Mouse (Mus musculus): Measurements from ENCODE around the gene Sept12. TPM values are rescaled to one million over a fixed set of nuclear protein-coding genes. Genes with fewer than 3 reads are reported as not detected.
A peak's percentile ranks its signal among the peaks of the same experiment; 100 is the strongest.

The Sept12 gene
- polyA plus RNA-seq, 1 experiment from 2014 or later, result not detected

- H3K4me3 ChIP-seq (ENCODE audit: low read depth, low read length), result no peak overlapping the region
- H3K9ac ChIP-seq (ENCODE audit: low read length), result no peak overlapping the region
- no peak overlapping the region for H3K4me2 ChIP-seq (ENCODE audit: low read length)
- ATAC-seq (replicated peaks; ENCODE audit: low FRiP score, low TSS enrichment, low read depth), result no peak
- no peaks in the 10 kb centered on the region for H3K9me3 ChIP-seq (ENCODE audit: control insufficient read depth, low read length)
- 89% methylated on average over 3 of the region's 3 CpGs for WGBS
- H3K27ac ChIP-seq (ENCODE audit: low read depth), result no peak overlapping the region
- H3K27me3 ChIP-seq (replicated peaks; ENCODE audit: control insufficient read depth, insufficient read depth, low read length), result no peaks in the 10 kb centered on the region
- DNase-seq (ENCODE audit: low spot score), result no peak
- no peaks in the 10 kb centered on the region for H3K36me3 ChIP-seq (ENCODE audit: control insufficient read depth, insufficient read depth, low read length)
- H3K4me1 ChIP-seq (replicated peaks; ENCODE audit: control insufficient read depth, insufficient read depth, low read length), result 0 out of 2 replicates have a peak, but pooled peaks cover 7% of the 10 kb centered on the region
Measured at GRCm38 (mm10) chr16:4968426-4968825, 29.2 kb downstream of the Sept12 start.

- Histone ChIP-seq H3K4me2 (ENCODE audit: low read length) (no peak overlapping the region), H3K27ac (ENCODE audit: low read depth) (no peak overlapping the region), H3K4me1 (replicated peaks; ENCODE audit: control insufficient read depth, insufficient read depth, low read length) (0 out of 2 replicates have a peak, but pooled peaks cover 17% of the 10 kb centered on the region), H3K27me3 (replicated peaks; ENCODE audit: control insufficient read depth, insufficient read depth, low read length) (no peaks in the 10 kb centered on the region), H3K9me3 (ENCODE audit: control insufficient read depth, low read length) (no peaks in the 10 kb centered on the region), H3K4me3 (ENCODE audit: low read depth, low read length) (no peak overlapping the region), H3K9ac (ENCODE audit: low read length) (no peak overlapping the region), H3K36me3 (ENCODE audit: control insufficient read depth, insufficient read depth, low read length) (no peaks in the 10 kb centered on the region)
- ATAC-seq (replicated peaks; ENCODE audit: low FRiP score, low TSS enrichment, low read depth) (no peak), DNase-seq (ENCODE audit: low spot score) (no peak)
- WGBS, result 90% methylated on average over 8 of the region's 8 CpGs
Measured at GRCm38 (mm10) chr16:4965392-4966129, 32.1 kb downstream of the Sept12 start.

GRCm38 (mm10) chr16:4964731-4965391 is 32.8 kb downstream of the Sept12 start:
- DNase-seq (ENCODE audit: low spot score) (no peak), ATAC-seq (replicated peaks; ENCODE audit: low FRiP score, low TSS enrichment, low read depth) (no peak; the same call in 1 of the 2 replicates)
- 21% methylated on average over 13 of the region's 13 CpGs for WGBS
- Histone ChIP-seq H3K9me3 (ENCODE audit: control insufficient read depth, low read length) (no peaks in the 10 kb centered on the region), H3K4me3 (ENCODE audit: low read depth, low read length) (peak overlapping the region; percentile 91), H3K4me2 (ENCODE audit: low read length) (peak overlapping the region; percentile 77), H3K27me3 (replicated peaks; ENCODE audit: control insufficient read depth, insufficient read depth, low read length) (no peaks in the 10 kb centered on the region), H3K27ac (ENCODE audit: low read depth) (no peak overlapping the region; the same call in 1 of the 2 replicates), H3K9ac (ENCODE audit: low read length) (peak overlapping the region; percentile 75), H3K4me1 (replicated peaks; ENCODE audit: control insufficient read depth, insufficient read depth, low read length) (0 out of 2 replicates have a peak, but pooled peaks cover 17% of the 10 kb centered on the region), H3K36me3 (ENCODE audit: control insufficient read depth, insufficient read depth, low read length) (0 out of 2 replicates have a peak, but pooled peaks cover 3% of the 10 kb centered on the region)

- WGBS, result under 1% methylated on average over 72 of the region's 76 CpGs
- Histone ChIP-seq H3K9ac (ENCODE audit: low read length) (peak within 1 kb of the TSS; percentile 75), H3K4me3 (ENCODE audit: low read depth, low read length) (peak within 1 kb of the TSS; percentile 91), H3K27me3 (replicated peaks; ENCODE audit: control insufficient read depth, insufficient read depth, low read length) (no peaks in the 10 kb centered on the region), H3K36me3 (ENCODE audit: control insufficient read depth, insufficient read depth, low read length) (0 out of 2 replicates have a peak, but pooled peaks cover 4% of the 10 kb centered on the region), H3K27ac (ENCODE audit: low read depth) (peak within 1 kb of the TSS; percentile 57), H3K9me3 (ENCODE audit: control insufficient read depth, low read length) (no peaks in the 10 kb centered on the region), H3K4me1 (replicated peaks; ENCODE audit: control insufficient read depth, insufficient read depth, low read length) (0 out of 2 replicates have a peak, but pooled peaks cover 17% of the 10 kb centered on the region), H3K4me2 (ENCODE audit: low read length) (peak within 1 kb of the TSS; percentile 77)
- peak; percentile 98 for ATAC-seq (replicated peaks; ENCODE audit: low FRiP score, low TSS enrichment, low read depth)
- peak; percentile 96 for DNase-seq (ENCODE audit: low spot score)
Measured at GRCm38 (mm10) chr16:4963797-4964709, 33.6 kb downstream of the Sept12 start, which contains the start of gene Anks3. TSS of gene Anks3 (minus strand) at chr16:4964205.

- ATAC-seq (replicated peaks; ENCODE audit: low FRiP score, low TSS enrichment, low read depth) (no peak), DNase-seq (ENCODE audit: low spot score) (no peak)
- H3K4me3 ChIP-seq (ENCODE audit: low read depth, low read length), result peak overlapping the region; percentile 91
- H3K4me2 ChIP-seq (ENCODE audit: low read length), result peak overlapping the region; percentile 77
- H3K4me1 ChIP-seq (replicated peaks; ENCODE audit: control insufficient read depth, insufficient read depth, low read length), result 0 out of 2 replicates have a peak, but pooled peaks cover 17% of the 10 kb centered on the region
- no peak overlapping the region for H3K27ac ChIP-seq (ENCODE audit: low read depth)
- no peaks in the 10 kb centered on the region for H3K9me3 ChIP-seq (ENCODE audit: control insufficient read depth, low read length)
- 0 out of 2 replicates have a peak, but pooled peaks cover 4% of the 10 kb centered on the region for H3K36me3 ChIP-seq (ENCODE audit: control insufficient read depth, insufficient read depth, low read length)
- 37% methylated on average over 9 of the region's 9 CpGs for WGBS
- peak overlapping the region; percentile 75 for H3K9ac ChIP-seq (ENCODE audit: low read length)
- no peaks in the 10 kb centered on the region for H3K27me3 ChIP-seq (replicated peaks; ENCODE audit: control insufficient read depth, insufficient read depth, low read length)
Measured at GRCm38 (mm10) chr16:4963346-4963745, 34.3 kb downstream of the Sept12 start.

- Histone ChIP-seq H3K4me1 (replicated peaks; ENCODE audit: control insufficient read depth, insufficient read depth, low read length) (0 out of 2 replicates have a peak, but pooled peaks cover 15% of the 10 kb centered on the region), H3K9ac (ENCODE audit: low read length) (no peak overlapping the region), H3K36me3 (ENCODE audit: control insufficient read depth, insufficient read depth, low read length) (peaks cover 24% of the 10 kb centered on the region), H3K27ac (ENCODE audit: low read depth) (no peak overlapping the region), H3K4me2 (ENCODE audit: low read length) (no peak overlapping the region), H3K27me3 (replicated peaks; ENCODE audit: control insufficient read depth, insufficient read depth, low read length) (no peaks in the 10 kb centered on the region), H3K9me3 (ENCODE audit: control insufficient read depth, low read length) (no peaks in the 10 kb centered on the region), H3K4me3 (ENCODE audit: low read depth, low read length) (no peak overlapping the region)
- ATAC-seq (replicated peaks; ENCODE audit: low FRiP score, low TSS enrichment, low read depth) (no peak), DNase-seq (ENCODE audit: low spot score) (no peak)
- WGBS, result 92% methylated on average over 8 of the region's 8 CpGs
Measured at GRCm38 (mm10) chr16:4960260-4960659, 37.4 kb downstream of the Sept12 start.

- Histone ChIP-seq H3K9ac (ENCODE audit: low read length) (no peak overlapping the region), H3K9me3 (ENCODE audit: control insufficient read depth, low read length) (no peaks in the 10 kb centered on the region), H3K36me3 (ENCODE audit: control insufficient read depth, insufficient read depth, low read length) (peaks cover 52% of the 10 kb centered on the region), H3K4me1 (replicated peaks; ENCODE audit: control insufficient read depth, insufficient read depth, low read length) (0 out of 2 replicates have a peak, but pooled peaks cover under 1% of the 10 kb centered on the region), H3K27me3 (replicated peaks; ENCODE audit: control insufficient read depth, insufficient read depth, low read length) (no peaks in the 10 kb centered on the region), H3K4me3 (ENCODE audit: low read depth, low read length) (no peak overlapping the region), H3K27ac (ENCODE audit: low read depth) (no peak overlapping the region), H3K4me2 (ENCODE audit: low read length) (no peak overlapping the region)
- DNase-seq (ENCODE audit: low spot score) (no peak), ATAC-seq (replicated peaks; ENCODE audit: low FRiP score, low TSS enrichment, low read depth) (no peak)
- WGBS, result 86% methylated on average over 3 of the region's 3 CpGs
Measured at GRCm38 (mm10) chr16:4957446-4957845, 40.2 kb downstream of the Sept12 start.

GRCm38 (mm10) chr16:4956609-4957008 is 41.0 kb downstream of the Sept12 start:
- Histone ChIP-seq H3K9ac (ENCODE audit: low read length) (no peak overlapping the region), H3K27me3 (replicated peaks; ENCODE audit: control insufficient read depth, insufficient read depth, low read length) (no peaks in the 10 kb centered on the region), H3K4me1 (replicated peaks; ENCODE audit: control insufficient read depth, insufficient read depth, low read length) (no peaks in the 10 kb centered on the region), H3K27ac (ENCODE audit: low read depth) (no peak overlapping the region), H3K36me3 (ENCODE audit: control insufficient read depth, insufficient read depth, low read length) (peaks cover 60% of the 10 kb centered on the region), H3K4me3 (ENCODE audit: low read depth, low read length) (no peak overlapping the region), H3K9me3 (ENCODE audit: control insufficient read depth, low read length) (no peaks in the 10 kb centered on the region), H3K4me2 (ENCODE audit: low read length) (no peak overlapping the region)
- ATAC-seq (replicated peaks; ENCODE audit: low FRiP score, low TSS enrichment, low read depth) (no peak), DNase-seq (ENCODE audit: low spot score) (no peak)
- 94% methylated on average over 3 of the region's 3 CpGs for WGBS

Data from intestine, embryonic 14.5 days (tissue).